Mouse (Mus musculus) mature B cell (primary cell): ENCODE measurements around the gene Cox7a1.

Experiments
- in situ Hi-C: fragments of 300-500 bp; cut with MboI; formaldehyde crosslinking; loops from 2 replicates; pipeline ENCODE4 v1.14.3; 2019

The Cox7a1 gene

GRCm38 (mm10) chr7:30220008-30220356, 36.0 kb downstream of the Cox7a1 start:
- in situ Hi-C loops = no loop called here

- in situ Hi-C loops = no loop called here
These were observed 37.5 kb downstream of the Cox7a1 start for GRCm38 (mm10) chr7:30221433-30221832.

GRCm38 (mm10) chr7:30222205-30222604, 38.3 kb downstream of the Cox7a1 start:
- in situ Hi-C loops = no loop called here

- in situ Hi-C loops = no loop called here
These were observed 40.3 kb downstream of the Cox7a1 start for GRCm38 (mm10) chr7:30224206-30224605.

GRCm38 (mm10) chr7:30231328-30231668, 47.4 kb downstream of the Cox7a1 start:
- in situ Hi-C loops = no loop called here

GRCm38 (mm10) chr7:30231669-30232454, 47.9 kb downstream of the Cox7a1 start, which contains the start of the genes Polr2i and Tbcb:
Gene Polr2i, plus strand, starts transcription at chr7:30231948.
Gene Tbcb, minus strand, starts transcription at chr7:30232272.
- in situ Hi-C loops = no loop called here

GRCm38 (mm10) chr7:30232631-30233148, 48.7 kb downstream of the Cox7a1 start:
- in situ Hi-C loops = no loop called here

- in situ Hi-C loops = no loop called here
These were observed 49.4 kb downstream of the Cox7a1 start for GRCm38 (mm10) chr7:30233387-30233786.

- in situ Hi-C loops = no loop called here
These were observed 50.4 kb downstream of the Cox7a1 start for GRCm38 (mm10) chr7:30234276-30234858.

- in situ Hi-C loops = no loop called here
These were observed 51.1 kb downstream of the Cox7a1 start for GRCm38 (mm10) chr7:30235091-30235490.

- in situ Hi-C loops = no loop called here
These were observed 51.7 kb downstream of the Cox7a1 start, which contains the start of gene Ovol3 for GRCm38 (mm10) chr7:30235625-30236024. Gene Ovol3, minus strand, starts transcription at chr7:30235725.
